Mouse (Mus musculus) thymus, adult 2 months (tissue): Measurements from ENCODE around the gene Tshz3.

Experiments used
- CTCF ChIP-seq: fragments of 200-500 bp; IDR thresholded peaks from 2 replicates; pipeline ENCODE4 v1.5.1; 2012; ENCODE audit warnings: mild to moderate bottlenecking, control low read depth, low read length, moderate library complexity, borderline replicate concordance; ENCODE audit not compliant: control insufficient read depth, poor library complexity, insufficient read depth; ENCODE audit errors: extremely low read depth
- POLR2A ChIP-seq: fragments of 200-500 bp; IDR thresholded peaks from 2 replicates; pipeline ENCODE4 v1.6.1; 2012; ENCODE audit warnings: mild to moderate bottlenecking, low read length, control low read depth, moderate library complexity; ENCODE audit not compliant: control insufficient read depth, poor library complexity, insufficient read depth; ENCODE audit errors: extremely low read depth

GRCm38 (mm10) chr7:36679866-36680458 is 18.0 kb upstream of the Tshz3 start:
- TF ChIP-seq POLR2A (no peak), CTCF (no peak)
